Mouse (Mus musculus) forebrain, postnatal 0 days (tissue): ENCODE measurements around the gene Ccdc57. TPM values are rescaled to one million over a fixed set of nuclear protein-coding genes. Genes with fewer than 3 reads are reported as not detected.

Source experiments
- ATAC-seq: fragments of 200-750 bp; cut with Nextera tagmentation; 2 replicates; pipeline ENCODE4 v1.8.0; 2017; ENCODE audit warnings: mild to moderate bottlenecking, moderate library complexity
- DNase-seq: peaks from one replicate; pipeline ENCODE4 v3.0.0-alpha.2; 2015
- H3K27ac ChIP-seq: fragments of 300-500 bp; sonication (generic); 2 replicates; pipeline ENCODE4 v1.5.1; 2014; ENCODE audit warnings: low read depth, mild to moderate bottlenecking, antibody characterized with exemption, low read length, moderate library complexity, mixed read lengths
- H3K27me3 ChIP-seq: fragments of 300-500 bp; sonication (generic); 2 replicates; pipeline ENCODE4 v1.6.1; 2014; ENCODE audit warnings: mild to moderate bottlenecking, low read length, mixed read lengths; ENCODE audit not compliant: insufficient read depth
- H3K36me3 ChIP-seq: fragments of 300-500 bp; sonication (generic); 2 replicates; pipeline ENCODE4 v1.6.1; 2014; ENCODE audit warnings: mild to moderate bottlenecking, moderate library complexity; ENCODE audit not compliant: insufficient read depth
- H3K4me1 ChIP-seq: fragments of 300-500 bp; sonication (generic); 2 replicates; pipeline ENCODE4 v1.6.1; 2014; ENCODE audit warnings: antibody characterized with exemption; ENCODE audit not compliant: insufficient read depth
- H3K4me2 ChIP-seq: fragments of 300-500 bp; sonication (generic); 2 replicates; pipeline ENCODE4 v1.6.1; 2014; ENCODE audit warnings: low read depth, mild to moderate bottlenecking, moderate library complexity
- H3K4me3 ChIP-seq: fragments of 300-500 bp; sonication (generic); 2 replicates; pipeline ENCODE4 v1.5.1; 2014; ENCODE audit warnings: low read depth, low read length, mixed read lengths
- H3K9ac ChIP-seq: fragments of 300-500 bp; sonication (generic); 2 replicates; pipeline ENCODE4 v1.6.1; 2014; ENCODE audit warnings: mild to moderate bottlenecking
- H3K9me3 ChIP-seq: fragments of 300-500 bp; sonication (generic); 2 replicates; pipeline ENCODE4 v1.6.1; 2016; ENCODE audit warnings: low read length
- CTCF ChIP-seq: sonication (generic); IDR thresholded peaks from 2 replicates; pipeline ENCODE4 v1.5.1; 2016; ENCODE audit warnings: antibody characterized with exemption, control low read depth, low read depth
- WGBS: fragments of 180-500 bp; shearing (Covaris S2); extraction: QIAGEN DNeasy Blood & Tissue Kit; methylation state at CpG from one replicate; pipeline ENCODE4 v1.1.7; 2014; 5-methylcytosine and 5-hydroxymethylcytosine counted together
- polyA plus RNA-seq: library from polyadenylated mRNA; unstranded; fragments of >200 nt; fragmentation: Nextera tagmentation; extraction: Ambion mirVana; gene quantifications from 2 replicates; pipeline ENCODE4 v1.2.1, GENCODE M21; 2015
- total RNA-seq: library from RNA; depleted of rRNA; stranded (reverse); fragments of >200 nt; gene quantifications from 2 replicates; pipeline ENCODE4 v1.2.3, GENCODE M21; 2014

Gene Ccdc57
- total and polyA plus RNA-seq, 2 experiments from 2014 or later: 6.9 to 11.6 TPM

DNA sequence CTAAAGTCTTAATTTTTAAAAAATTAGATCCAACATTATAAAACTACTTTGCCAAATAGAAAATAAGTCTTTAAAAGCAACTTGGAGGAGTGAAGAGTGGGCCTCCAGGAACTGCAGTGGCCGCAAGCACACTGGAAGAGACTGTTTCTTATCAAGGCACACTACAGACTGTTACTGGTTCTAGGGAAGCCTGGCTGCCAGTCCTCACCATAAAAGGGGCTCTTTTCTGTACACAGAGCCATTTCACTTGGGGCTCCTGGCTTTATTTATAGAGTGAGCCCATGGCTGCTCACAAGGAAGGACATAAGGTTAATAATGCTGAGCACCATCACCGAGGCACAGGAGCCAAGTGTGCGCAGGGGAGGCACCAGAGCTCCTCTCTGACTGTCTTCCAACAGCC lies 10.1 kb downstream of the Ccdc57 start:
- H3K4me3 ChIP-seq: no peak overlapping the region
- H3K36me3 ChIP-seq: peaks cover 41% of the 10 kb centered on the region
- no peak for ATAC-seq
- no peaks in the 10 kb centered on the region for H3K27me3 ChIP-seq
- no peak overlapping the region for H3K4me2 ChIP-seq
- no peak overlapping the region for H3K27ac ChIP-seq
- H3K9ac ChIP-seq: no peak overlapping the region
- H3K9me3 ChIP-seq: no peaks in the 10 kb centered on the region
- DNase-seq: no peak
- no peaks in the 10 kb centered on the region for H3K4me1 ChIP-seq
- WGBS: 96% methylated on average over 3 of the region's 3 CpGs
- TF ChIP-seq CTCF: no peak

DNA sequence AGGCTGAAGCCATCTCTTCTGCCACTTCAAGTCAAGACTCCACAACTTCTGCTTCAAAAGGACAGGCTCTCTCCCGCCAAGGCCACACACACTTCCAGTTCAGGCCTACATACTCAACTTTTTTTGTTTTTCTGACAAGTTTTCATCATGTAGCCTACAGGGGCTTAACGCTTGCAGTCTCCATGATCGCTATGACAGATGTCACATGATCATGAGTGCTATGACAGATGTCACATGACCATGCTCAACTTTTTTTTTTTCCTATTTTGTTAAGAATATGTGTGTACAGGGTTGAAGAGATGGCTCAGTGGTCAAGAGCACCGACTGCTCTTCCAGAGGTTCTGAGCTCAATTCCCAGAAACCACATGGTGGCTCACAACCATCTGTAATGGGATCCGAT lies 14.9 kb downstream of the Ccdc57 start:
- H3K9ac ChIP-seq: no peak overlapping the region

GRCm38 (mm10) chr11:120916477-120916876 lies 16.2 kb downstream of the Ccdc57 start:
- Histone ChIP-seq H3K4me1 (no peaks in the 10 kb centered on the region), H3K4me3 (no peak overlapping the region), H3K27ac (no peak overlapping the region), H3K4me2 (no peak overlapping the region), H3K27me3 (no peaks in the 10 kb centered on the region), H3K9me3 (no peaks in the 10 kb centered on the region), H3K36me3 (peaks cover 35% of the 10 kb centered on the region), H3K9ac (no peak overlapping the region)
- TF ChIP-seq CTCF: no peak
- DNase-seq (no peak), ATAC-seq (no peak)
- 75% methylated on average over 3 of the region's 3 CpGs for WGBS

More for the DNA sequence above, 14.9 kb downstream of the Ccdc57 start:
- H3K36me3 ChIP-seq: peaks cover 40% of the 10 kb centered on the region
- H3K27ac ChIP-seq: no peak overlapping the region
- no peak overlapping the region for H3K4me2 ChIP-seq
- WGBS: 97% methylated on average over 5 of the region's 5 CpGs
- H3K27me3 ChIP-seq: no peaks in the 10 kb centered on the region
- no peaks in the 10 kb centered on the region for H3K9me3 ChIP-seq
- TF ChIP-seq CTCF: no peak
- H3K4me3 ChIP-seq: no peak overlapping the region
- H3K4me1 ChIP-seq: no peaks in the 10 kb centered on the region
- DNase-seq: no peak
- no peak for ATAC-seq

GRCm38 (mm10) chr11:120913796-120914195 lies 18.9 kb downstream of the Ccdc57 start:
- Histone ChIP-seq H3K4me1 (no peaks in the 10 kb centered on the region), H3K27me3 (no peaks in the 10 kb centered on the region), H3K36me3 (peaks cover 13% of the 10 kb centered on the region), H3K4me2 (no peak overlapping the region), H3K4me3 (no peak overlapping the region), H3K9me3 (no peaks in the 10 kb centered on the region), H3K9ac (no peak overlapping the region), H3K27ac (no peak overlapping the region)
- 95% methylated on average over 4 of the region's 4 CpGs for WGBS
- DNase-seq (no peak), ATAC-seq (no peak)
- TF ChIP-seq CTCF: no peak

DNA sequence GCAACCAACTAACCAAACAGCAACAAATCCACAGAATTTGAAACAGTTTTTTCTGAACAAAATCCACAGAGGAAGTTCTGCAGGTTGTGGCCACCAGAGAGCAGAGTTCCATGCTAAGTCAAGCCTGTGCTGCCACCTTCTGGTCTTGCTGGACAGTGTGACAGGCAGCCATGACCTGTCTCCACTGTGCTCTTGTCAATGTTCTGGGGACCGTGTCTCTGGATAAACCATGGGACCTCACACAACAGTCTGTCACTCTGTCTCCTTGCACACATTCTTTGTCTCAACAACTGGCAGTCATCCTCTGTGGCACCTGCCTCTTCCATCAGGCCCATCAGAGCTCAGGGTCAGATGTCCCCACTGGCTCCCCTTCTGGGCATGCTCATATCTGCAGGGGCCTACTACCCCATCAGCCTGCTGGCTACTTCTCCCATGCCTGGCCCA lies 27.2 kb downstream of the Ccdc57 start:
- Histone ChIP-seq H3K9ac (no peak overlapping the region), H3K4me1 (no peaks in the 10 kb centered on the region), H3K27me3 (no peaks in the 10 kb centered on the region), H3K9me3 (no peaks in the 10 kb centered on the region), H3K4me3 (no peak overlapping the region), H3K36me3 (peaks cover 11% of the 10 kb centered on the region; the same call in 1 of the 2 replicates), H3K4me2 (no peak overlapping the region), H3K27ac (no peak overlapping the region)
- ATAC-seq (peak; percentile 78), DNase-seq (peak; percentile 69)
- TF ChIP-seq CTCF: peak; percentile 96
- WGBS: 15% methylated on average over 1 of the region's 1 CpGs

GRCm38 (mm10) chr11:120904561-120904960 lies 28.1 kb downstream of the Ccdc57 start:
- H3K9ac ChIP-seq: no peak overlapping the region
- H3K36me3 ChIP-seq: peaks cover 11% of the 10 kb centered on the region; the same call in 1 of the 2 replicates
- no peaks in the 10 kb centered on the region for H3K27me3 ChIP-seq
- DNase-seq (no peak), ATAC-seq (no peak)
- H3K4me3 ChIP-seq: no peak overlapping the region
- H3K9me3 ChIP-seq: no peaks in the 10 kb centered on the region
- 96% methylated on average over 3 of the region's 3 CpGs for WGBS
- H3K4me1 ChIP-seq: no peaks in the 10 kb centered on the region
- H3K27ac ChIP-seq: no peak overlapping the region
- H3K4me2 ChIP-seq: no peak overlapping the region
- no peak for TF ChIP-seq CTCF

GRCm38 (mm10) chr11:120903159-120903850 lies 29.4 kb downstream of the Ccdc57 start:
- Histone ChIP-seq H3K27me3 (no peaks in the 10 kb centered on the region), H3K4me3 (no peak overlapping the region), H3K4me1 (no peaks in the 10 kb centered on the region), H3K36me3 (peaks cover 11% of the 10 kb centered on the region; the same call in 1 of the 2 replicates), H3K9ac (no peak overlapping the region), H3K27ac (no peak overlapping the region), H3K4me2 (no peak overlapping the region), H3K9me3 (no peaks in the 10 kb centered on the region)
- WGBS: 82% methylated on average over 24 of the region's 24 CpGs
- TF ChIP-seq CTCF: no peak
- no peak for ATAC-seq
- no peak for DNase-seq
